Mouse (Mus musculus) CH12.LX (cell line): Measurements from ENCODE around the gene Scgb2b27.
"Not testable (repeated sequence)": the region's sequence is repeated elsewhere in the genome, so short reads cannot be mapped to it uniquely, and the experiment has no call there.

Experiments used
- CTCF ChIP-seq, 2 experiments: IDR thresholded peaks in 1 of 2; conservative IDR thresholded peaks in 1 of 2; 2 replicates each; pipeline ENCODE4 v1.5.1; 2011 to 2012; ENCODE audit warnings: low read depth in 2 of 2, low read length in 2 of 2, improper control_type of control experiment in 1 of 2, inconsistent platforms in 1 of 2, mild to moderate bottlenecking in 1 of 2, moderate library complexity in 1 of 2
- MAFK ChIP-seq: IDR thresholded peaks from 2 replicates; pipeline ENCODE4 v1.6.1; 2011; ENCODE audit warnings: low read length, improper control_type of control experiment; ENCODE audit not compliant: insufficient replicate concordance
- SIN3A ChIP-seq: IDR thresholded peaks from 2 replicates; pipeline ENCODE4 v1.6.1; 2012; ENCODE audit warnings: low read length, improper control_type of control experiment, inconsistent platforms

DNA sequence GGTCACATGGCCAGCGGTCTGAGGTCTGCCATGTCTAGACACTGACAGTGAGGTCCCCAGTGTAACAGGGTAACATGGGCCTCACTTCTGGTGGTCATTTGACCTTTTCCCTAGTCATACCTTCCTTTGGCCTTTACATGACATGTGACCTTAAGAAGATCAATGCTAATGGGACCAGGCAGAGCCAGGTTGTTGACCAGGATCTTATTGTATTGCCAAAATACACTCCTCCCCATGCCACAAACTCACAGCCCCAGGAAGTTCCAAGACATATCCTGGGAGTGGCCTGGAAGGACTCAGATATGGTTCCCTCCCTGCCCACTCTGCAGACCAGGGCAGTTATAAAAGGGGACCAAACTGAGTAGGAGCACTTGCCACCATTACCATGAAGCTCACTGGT lies 7.4 kb upstream of the Scgb2b27 start, which contains the start of gene Scgb1b27:
- TF ChIP-seq SIN3A; CTCF (conservative IDR thresholded peaks at IDR 0.05 in 1 of 2, IDR thresholded peaks at IDR 0.05 in 1 of 2; ENCODE audit: low read depth in 2 of 2, low read length in 2 of 2); MAFK: not testable (repeated sequence)
